Mouse (Mus musculus) midbrain, embryonic 15.5 days (tissue): ENCODE results near the gene Vil1. TPM values are rescaled to one million over a fixed set of nuclear protein-coding genes. Genes with fewer than 3 reads are reported as not detected.
A peak's percentile ranks its signal among the peaks of the same experiment; 100 is the strongest.

ENCODE experiments used
- ATAC-seq: fragments of 200-750 bp; cut with Nextera tagmentation; replicated peaks from 2 replicates; pipeline ENCODE4 v1.8.0; 2017; ENCODE audit warnings: moderate TSS enrichment
- H3K27ac ChIP-seq: fragments of 300-500 bp; sonication (generic); 2 replicates; pipeline ENCODE4 v1.5.1; 2015; ENCODE audit warnings: mild to moderate bottlenecking, inconsistent platforms
- H3K27me3 ChIP-seq: fragments of 300-500 bp; sonication (generic); replicated peaks from 2 replicates; pipeline ENCODE4 v1.6.1; 2015; ENCODE audit warnings: inconsistent platforms
- H3K36me3 ChIP-seq: fragments of 300-500 bp; sonication (generic); replicated peaks from 2 replicates; pipeline ENCODE4 v1.6.1; 2015; ENCODE audit warnings: inconsistent platforms
- H3K4me1 ChIP-seq: fragments of 300-500 bp; sonication (generic); 2 replicates; pipeline ENCODE4 v1.6.1; 2015; ENCODE audit warnings: inconsistent platforms
- H3K4me2 ChIP-seq: fragments of 300-500 bp; sonication (generic); 2 replicates; pipeline ENCODE4 v1.6.1; 2015; ENCODE audit warnings: inconsistent platforms, mild to moderate bottlenecking, moderate library complexity
- H3K4me3 ChIP-seq: fragments of 300-500 bp; sonication (generic); 2 replicates; pipeline ENCODE4 v1.5.1; 2015; ENCODE audit warnings: mild to moderate bottlenecking, inconsistent platforms
- H3K9ac ChIP-seq: fragments of 300-500 bp; sonication (generic); 2 replicates; pipeline ENCODE4 v1.6.1; 2015; ENCODE audit warnings: mild to moderate bottlenecking, inconsistent platforms
- H3K9me3 ChIP-seq: fragments of 300-500 bp; sonication (generic); 2 replicates; pipeline ENCODE4 v1.6.1; 2016; ENCODE audit warnings: inconsistent platforms
- WGBS: fragments of 180-500 bp; shearing (Covaris S2); methylation state at CpG from one replicate; pipeline ENCODE4 v1.1.7; 2015; ENCODE audit warnings: mixed read lengths; 5-methylcytosine and 5-hydroxymethylcytosine counted together
- microRNA counts: library from miRNA; unstranded; fragments of <30 nt; microRNA quantifications from one replicate; lab custom pipeline; 2016
- microRNA-seq: library from miRNA; unstranded; fragments of <30 nt; microRNA quantifications from one replicate; pipeline ENCODE4, GENCODE M21; 2016
- polyA plus RNA-seq: library from polyadenylated mRNA; unstranded; fragments of >200 nt; fragmentation: Nextera tagmentation; extraction: Ambion mirVana; gene quantifications from 2 replicates; pipeline ENCODE4 v1.2.1, GENCODE M21; 2015

Vil1 gene
- polyA plus RNA-seq, 1 experiment from 2014 or later: 0.22 TPM

- no peaks in the 10 kb centered on the region for H3K27me3 ChIP-seq
- WGBS: 92% methylated on average over 6 of the region's 6 CpGs
Observed at GRCm38 (mm10) chr1:74433220-74433619, 24.0 kb downstream of the Vil1 start.

GRCm38 (mm10) chr1:74434596-74434995, 25.4 kb downstream of the Vil1 start:
- Histone ChIP-seq H3K4me2 (no peak overlapping the region), H3K4me3 (no peak overlapping the region), H3K27ac (no peak overlapping the region), H3K4me1 (no peaks in the 10 kb centered on the region), H3K9me3 (no peaks in the 10 kb centered on the region), H3K9ac (no peak overlapping the region), H3K27me3 (no peaks in the 10 kb centered on the region), H3K36me3 (peaks cover 18% of the 10 kb centered on the region)
- no peak for ATAC-seq
- 77% methylated on average over 5 of the region's 5 CpGs for WGBS

More at GRCm38 (mm10) chr1:74433220-74433619, 24.0 kb downstream of the Vil1 start:
- Histone ChIP-seq H3K4me1 (no peaks in the 10 kb centered on the region), H3K27ac (no peak overlapping the region), H3K9me3 (no peaks in the 10 kb centered on the region), H3K4me3 (no peak overlapping the region), H3K36me3 (peaks cover 5% of the 10 kb centered on the region), H3K9ac (no peak overlapping the region), H3K4me2 (no peak overlapping the region)
- ATAC-seq: no peak

- WGBS: 93% methylated on average over 6 of the region's 6 CpGs
- H3K36me3 ChIP-seq: peaks cover 23% of the 10 kb centered on the region
- no peak overlapping the region for H3K4me3 ChIP-seq
- no peaks in the 10 kb centered on the region for H3K4me1 ChIP-seq
- ATAC-seq: no peak
- H3K27me3 ChIP-seq: no peaks in the 10 kb centered on the region
- no peak overlapping the region for H3K4me2 ChIP-seq
- H3K9ac ChIP-seq: no peak overlapping the region; the same call in 1 of the 2 replicates
- no peaks in the 10 kb centered on the region for H3K9me3 ChIP-seq
- H3K27ac ChIP-seq: no peak overlapping the region
Observed at GRCm38 (mm10) chr1:74435563-74435962, 26.4 kb downstream of the Vil1 start.

GRCm38 (mm10) chr1:74437702-74438427, 28.7 kb downstream of the Vil1 start:
- Histone ChIP-seq H3K4me2 (no peak overlapping the region), H3K9me3 (no peaks in the 10 kb centered on the region), H3K9ac (no peak overlapping the region), H3K27ac (no peak overlapping the region), H3K4me3 (no peak overlapping the region), H3K36me3 (peaks cover 33% of the 10 kb centered on the region), H3K27me3 (no peaks in the 10 kb centered on the region), H3K4me1 (no peaks in the 10 kb centered on the region)
- no peak for ATAC-seq
- WGBS: 80% methylated on average over 8 of the region's 8 CpGs

GRCm38 (mm10) chr1:74439166-74439876, 30.1 kb downstream of the Vil1 start:
- H3K27ac ChIP-seq: no peak overlapping the region
- H3K9ac ChIP-seq: no peak overlapping the region
- H3K27me3 ChIP-seq: no peaks in the 10 kb centered on the region
- no peak overlapping the region for H3K4me2 ChIP-seq
- peaks cover 40% of the 10 kb centered on the region for H3K36me3 ChIP-seq
- 90% methylated on average over 19 of the region's 19 CpGs for WGBS
- no peak overlapping the region for H3K4me3 ChIP-seq
- H3K4me1 ChIP-seq: no peaks in the 10 kb centered on the region
- ATAC-seq: no peak
- H3K9me3 ChIP-seq: no peaks in the 10 kb centered on the region

- H3K27ac ChIP-seq: no peak overlapping the region
- no peaks in the 10 kb centered on the region for H3K4me1 ChIP-seq
- WGBS: 95% methylated on average over 2 of the region's 2 CpGs
- H3K36me3 ChIP-seq: peaks cover 28% of the 10 kb centered on the region
- no peaks in the 10 kb centered on the region for H3K27me3 ChIP-seq
- H3K4me2 ChIP-seq: no peak overlapping the region
- H3K9ac ChIP-seq: no peak overlapping the region
- H3K9me3 ChIP-seq: no peaks in the 10 kb centered on the region
- H3K4me3 ChIP-seq: no peak overlapping the region
- no peak for ATAC-seq
Observed at GRCm38 (mm10) chr1:74444538-74444937, 35.4 kb downstream of the Vil1 start.

- H3K27ac ChIP-seq: no peak overlapping the region
- no peak overlapping the region for H3K4me3 ChIP-seq
- no peaks in the 10 kb centered on the region for H3K27me3 ChIP-seq
- no peaks in the 10 kb centered on the region for H3K9me3 ChIP-seq
- ATAC-seq: no peak
- no peak overlapping the region for H3K4me2 ChIP-seq
- H3K4me1 ChIP-seq: no peaks in the 10 kb centered on the region
- 65% methylated on average over 4 of the region's 4 CpGs for WGBS
- no peak overlapping the region for H3K9ac ChIP-seq
- peaks cover 39% of the 10 kb centered on the region; the same call in 1 of the 2 replicates for H3K36me3 ChIP-seq
Observed at GRCm38 (mm10) chr1:74452611-74453045, 43.5 kb downstream of the Vil1 start.

- Histone ChIP-seq H3K27me3 (no peaks in the 10 kb centered on the region), H3K27ac (no peak overlapping the region), H3K9ac (no peak overlapping the region), H3K4me3 (no peak overlapping the region), H3K4me2 (no peak overlapping the region), H3K4me1 (no peaks in the 10 kb centered on the region), H3K36me3 (peaks cover 20% of the 10 kb centered on the region; the same call in 1 of the 2 replicates), H3K9me3 (no peaks in the 10 kb centered on the region)
- WGBS: 76% methylated on average over 2 of the region's 2 CpGs
- no peak for ATAC-seq
Observed at GRCm38 (mm10) chr1:74460273-74460672, 51.1 kb downstream of the Vil1 start.

MicroRNAs encoded within 50 kb of the gene (microRNA counts, 519-probe panel; counts per million panel counts)
- 3,079 counts per million, percentile 71 among the panel's probes with 10 or more counts for microRNA mmu-miR-26b (lab: Ali Mortazavi, UCI)

Small RNA genes lying within 50 kb of the gene (microRNA-seq; reads per million reads assigned to microRNA genes)
- 18,490 reads per million, percentile 98 among the genes with 10 or more reads in this experiment for gene Mir26b

Other genes starting within 250 kb of the Vil1 start
- gene Cxcr1, start 214.7 kb upstream of the Vil1 start, polyA plus RNA-seq: not detected in 2 replicates
- gene Arpc2, start 173.3 kb upstream of the Vil1 start, polyA plus RNA-seq: 396 and 398 TPM in 2 replicates
- gene Gpbar1, start 130.8 kb upstream of the Vil1 start, polyA plus RNA-seq: 0.15 and 0.17 TPM in 2 replicates
- 217 and 229 TPM in 2 replicates for gene Aamp, start 124.6 kb upstream of the Vil1 start, polyA plus RNA-seq
- gene Pnkd, start 124.4 kb upstream of the Vil1 start, polyA plus RNA-seq: 114 and 117 TPM in 2 replicates
- gene Tmbim1, start 103.8 kb upstream of the Vil1 start, polyA plus RNA-seq: 7.5 and 9.4 TPM in 2 replicates
- gene Catip, start 47.3 kb upstream of the Vil1 start, polyA plus RNA-seq: 0.68 and 1.9 TPM in 2 replicates
- gene Slc11a1, start 34.2 kb upstream of the Vil1 start, polyA plus RNA-seq: 2.0 and 3.4 TPM in 2 replicates
- 14.3 and 17.4 TPM in 2 replicates for gene Ctdsp1, start 17.9 kb upstream of the Vil1 start, polyA plus RNA-seq
- 47.6 and 50.4 TPM in 2 replicates for gene Cnot9, start 96.7 kb downstream of the Vil1 start, polyA plus RNA-seq
- 5.7 and 5.9 TPM in 2 replicates for gene Plcd4, start 133.5 kb downstream of the Vil1 start, polyA plus RNA-seq
- gene Usp37, start 134.9 kb downstream of the Vil1 start, polyA plus RNA-seq: 27.4 and 29.3 TPM in 2 replicates
- gene Zfp142, start 178.9 kb downstream of the Vil1 start, polyA plus RNA-seq: 9.1 and 10.2 TPM in 2 replicates
- gene Bcs1l, start 178.9 kb downstream of the Vil1 start, polyA plus RNA-seq: 24.2 TPM in 2 replicates
- 48.8 and 50.0 TPM in 2 replicates for gene Rnf25, start 192.0 kb downstream of the Vil1 start, polyA plus RNA-seq
- gene Stk36, start 192.1 kb downstream of the Vil1 start, polyA plus RNA-seq: 21.0 and 25.1 TPM in 2 replicates